15 mouse cellular contexts compared by ENCODE assay signal in the genomic region with DNA sequence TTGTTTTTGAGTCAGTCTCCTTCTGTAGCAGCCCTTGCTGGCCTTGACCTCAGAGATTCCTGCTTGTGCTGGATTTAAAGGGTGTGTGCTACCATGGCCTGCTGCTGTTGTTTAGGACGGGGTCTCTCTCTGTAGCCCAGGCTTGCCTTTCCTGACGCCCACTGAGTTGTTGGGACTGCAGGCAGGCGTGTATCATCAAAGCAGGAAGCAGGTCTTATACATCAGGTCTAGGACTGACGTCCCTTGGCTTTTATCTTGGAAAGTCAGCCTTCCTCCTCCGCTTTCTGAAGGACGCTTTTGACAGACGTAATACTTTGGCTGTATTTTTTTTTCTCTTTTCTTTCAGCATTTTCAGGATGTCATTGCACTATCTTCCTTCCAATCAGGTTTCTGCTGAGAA. TPM values are rescaled to one million over a fixed set of nuclear protein-coding genes. Genes with fewer than 3 reads are reported as not detected.
"Had no signal": no experiment of that assay in that cellular context is flagged by ENCODE, and none has a peak within 500 bp of the region (broad histone marks: within the 10 kb centered on the region; RNA-seq: fewer than 3 reads in every experiment).

No protein-coding gene starts in this region.

- H3K27me3 ChIP-seq: neural tube, embryonic 15.5 days had no signal

- H3K4me2 ChIP-seq: neural tube, embryonic 15.5 days had no signal

- H3K9me3 ChIP-seq: limb, embryonic 10.5 days; neural tube, embryonic 15.5 days had no signal

- H3K4me1 ChIP-seq: limb, embryonic 10.5 days; neural tube, embryonic 15.5 days had no signal

- H3K4me3 ChIP-seq: limb, embryonic 10.5 days; myocyte; neural tube, embryonic 15.5 days had no signal

- H3K27ac ChIP-seq: limb, embryonic 10.5 days; macrophage; neural tube, embryonic 15.5 days had no signal

- DNase-seq: kidney, adult 11 months; kidney, postnatal 14 days; midbrain, embryonic 14.5 days; right cerebral cortex, adult 18-20 months; right cerebral cortex, postnatal 25 days; thymus, postnatal 14 days had no signal

- H3K9ac ChIP-seq: neural tube, embryonic 15.5 days had no signal

RNA-seq across cellular contexts. Expression of a gene that starts 23.9 kb away (rescaled TPM):
- polyA plus RNA-seq: macrophage had no signal

RNA-seq across cellular contexts. Expression of a gene that starts 52.1 kb away (rescaled TPM):
- polyA plus RNA-seq: intestine, embryonic 14.5 days; kidney, embryonic 14.5 days; limb, embryonic 10.5 days; liver, embryonic 16.5 days; lung, embryonic 16.5 days; macrophage; neural tube, embryonic 11.5 days had no signal
